Mouse (Mus musculus): ENCODE data around the gene Irf1.

Irf1 gene

GRCm38 (mm10) chr11:53759545-53760406 is 10.0 kb upstream of the Irf1 start:
- in situ Hi-C loops (cut with MseI, MboI) = loop anchor here (5.0 kb wide), 2 partner anchors 88 to 93 kb away; no protein-coding TSS in a partner anchor

GRCm38 (mm10) chr11:53761284-53761683 is 8.5 kb upstream of the Irf1 start:
- in situ Hi-C loops (cut with MseI, MboI) = no loop called here

GRCm38 (mm10) chr11:53761822-53762221 is 8.0 kb upstream of the Irf1 start:
- in situ Hi-C loops (cut with MseI, MboI) = no loop called here

GRCm38 (mm10) chr11:53762426-53762825 is 7.4 kb upstream of the Irf1 start:
- in situ Hi-C loops (cut with MseI, MboI) = no loop called here

GRCm38 (mm10) chr11:53762827-53763495 is 6.9 kb upstream of the Irf1 start:
- in situ Hi-C loops (cut with MseI, MboI) = no loop called here

- in situ Hi-C loops (cut with MseI, MboI) = no loop called here
Observed at GRCm38 (mm10) chr11:53763496-53764140, 6.2 kb upstream of the Irf1 start.

GRCm38 (mm10) chr11:53764581-53764980 is 5.2 kb upstream of the Irf1 start:
- in situ Hi-C loops (cut with MseI, MboI) = no loop called here

GRCm38 (mm10) chr11:53768422-53769184 is 1.2 kb upstream of the Irf1 start:
- in situ Hi-C loops (cut with MseI, MboI) = no loop called here

- in situ Hi-C loops (cut with MseI, MboI) = no loop called here
Observed at GRCm38 (mm10) chr11:53769185-53769576, 633 bp upstream of the Irf1 start.

- in situ Hi-C loops (cut with MseI, MboI) = no loop called here
Observed at GRCm38 (mm10) chr11:53770125-53770791, 444 bp downstream of the Irf1 start.

- in situ Hi-C loops (cut with MseI, MboI) = no loop called here
Observed at GRCm38 (mm10) chr11:53771001-53771744, 1.4 kb downstream of the Irf1 start.

GRCm38 (mm10) chr11:53772536-53772935 is 2.7 kb downstream of the Irf1 start:
- in situ Hi-C loops (cut with MseI, MboI) = no loop called here

GRCm38 (mm10) chr11:53773087-53773486 is 3.3 kb downstream of the Irf1 start, which contains the start of gene Gm17334:
Gene Gm17334, minus strand, starts transcription at chr11:53773187.
- in situ Hi-C loops (cut with MseI, MboI) = no loop called here

GRCm38 (mm10) chr11:53773641-53774360 is 4.0 kb downstream of the Irf1 start:
- in situ Hi-C loops (cut with MseI, MboI) = no loop called here

- in situ Hi-C loops (cut with MseI, MboI) = no loop called here
Observed at GRCm38 (mm10) chr11:53774659-53775255, 4.9 kb downstream of the Irf1 start.

- in situ Hi-C loops (cut with MseI, MboI) = no loop called here
Observed at GRCm38 (mm10) chr11:53777736-53778135, 7.9 kb downstream of the Irf1 start.

GRCm38 (mm10) chr11:53778455-53778854 is 8.6 kb downstream of the Irf1 start:
- in situ Hi-C loops (cut with MseI, MboI) = no loop called here

GRCm38 (mm10) chr11:53779808-53780207 is 10.0 kb downstream of the Irf1 start:
- in situ Hi-C loops (cut with MseI, MboI) = no loop called here

- in situ Hi-C loops (cut with MseI, MboI) = no loop called here
Observed at GRCm38 (mm10) chr11:53780262-53780661, 10.4 kb downstream of the Irf1 start.
